Mouse (Mus musculus) cerebellum, adult 2 months (tissue): Measurements from ENCODE around the gene Rreb1. TPM values are rescaled to one million over a fixed set of nuclear protein-coding genes. Genes with fewer than 3 reads are reported as not detected.

Source experiments
- DNase-seq, 2 experiments: peaks; one replicate each; pipeline ENCODE4 v3.0.0; 2021
- H3K27ac ChIP-seq: fragments of 200-500 bp; 2 replicates; pipeline ENCODE4 v1.5.1; 2012; ENCODE audit warnings: low read length, control low read depth, inconsistent platforms; ENCODE audit not compliant: insufficient read depth
- H3K27me3 ChIP-seq: fragments of 200-500 bp; 2 replicates; pipeline ENCODE4 v1.6.1; 2012; ENCODE audit warnings: inconsistent platforms, mild to moderate bottlenecking, low read length, moderate library complexity; ENCODE audit not compliant: control insufficient read depth, insufficient read depth
- H3K4me1 ChIP-seq: fragments of 200-500 bp; 2 replicates; pipeline ENCODE4 v1.6.1; 2011; ENCODE audit warnings: low read length; ENCODE audit not compliant: control insufficient read depth, insufficient read depth
- H3K4me3 ChIP-seq: fragments of 200-500 bp; replicated peaks from 2 replicates; pipeline ENCODE3; 2011; ENCODE audit warnings: mild to moderate bottlenecking, low read depth, low read length, control low read depth; ENCODE audit not compliant: insufficient read depth
- CTCF ChIP-seq: fragments of 200-500 bp; IDR thresholded peaks from 2 replicates; pipeline ENCODE4 v1.5.1; 2011; ENCODE audit warnings: low read depth, mild to moderate bottlenecking, control low read depth, low read length, moderate library complexity, borderline replicate concordance; ENCODE audit not compliant: insufficient read depth
- POLR2A ChIP-seq: fragments of 200-500 bp; IDR thresholded peaks from 2 replicates; pipeline ENCODE4 v1.6.1; 2011; ENCODE audit warnings: low read length, control low read depth, borderline replicate concordance; ENCODE audit not compliant: insufficient read depth
- WGBS: fragments of 180-500 bp; shearing (Covaris S2); methylation state at CpG from one replicate; pipeline ENCODE4 v1.1.7; 2018; 5-methylcytosine and 5-hydroxymethylcytosine counted together
- polyA plus RNA-seq: library from polyadenylated mRNA; depleted of rRNA; stranded (reverse); fragments of >200 nt; gene quantifications from 2 replicates; pipeline ENCODE4 v1.2.3, GENCODE M21; 2012

The Rreb1 gene
- polyA plus RNA-seq, 1 experiment: 39.2 TPM

GRCm38 (mm10) chr13:37783676-37784075 is 5.5 kb downstream of the Rreb1 start:
- no peak for TF ChIP-seq CTCF
- no peak for TF ChIP-seq POLR2A
- H3K4me3 ChIP-seq: no peak overlapping the region
- WGBS: 91% methylated on average over 6 of the region's 6 CpGs

DNA sequence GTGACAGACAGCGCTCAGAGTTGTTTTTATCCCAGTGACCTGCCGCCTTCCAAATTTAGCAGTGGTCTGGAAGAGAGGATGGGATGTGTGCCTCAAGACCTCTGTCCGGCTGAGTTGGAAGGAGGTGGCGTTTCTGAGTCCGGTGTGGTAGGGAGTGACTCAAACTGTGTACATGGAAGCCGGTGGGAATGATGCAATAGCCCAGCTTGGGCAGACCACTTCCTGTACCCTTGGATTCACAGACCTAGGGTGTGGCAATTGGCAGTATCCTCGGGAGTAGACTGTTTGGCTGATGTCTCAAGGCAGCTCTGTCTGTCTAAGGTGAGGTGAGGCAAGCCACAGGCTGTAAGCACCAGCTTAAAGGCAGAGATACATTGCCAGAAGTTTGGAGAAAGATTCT is 6.0 kb downstream of the Rreb1 start:
- peaks cover under 1% of the 10 kb centered on the region; the same call in 1 of the 2 replicates for H3K4me1 ChIP-seq
- H3K27me3 ChIP-seq: no peaks in the 10 kb centered on the region
- no peak overlapping the region for H3K27ac ChIP-seq
- no peak overlapping the region for H3K4me3 ChIP-seq
- no peak for TF ChIP-seq POLR2A
- TF ChIP-seq CTCF: no peak
- no peak for DNase-seq
- WGBS: 80% methylated on average over 7 of the region's 7 CpGs

More at GRCm38 (mm10) chr13:37783676-37784075, 5.5 kb downstream of the Rreb1 start:
- Histone ChIP-seq H3K27me3 (no peaks in the 10 kb centered on the region), H3K4me1 (peaks cover 3% of the 10 kb centered on the region; the same call in 1 of the 2 replicates), H3K27ac (no peak overlapping the region)
- DNase-seq: no peak

GRCm38 (mm10) chr13:37792739-37793336 is 14.6 kb downstream of the Rreb1 start:
- Histone ChIP-seq H3K27me3 (no peaks in the 10 kb centered on the region), H3K27ac (no peak overlapping the region), H3K4me1 (no peaks in the 10 kb centered on the region), H3K4me3 (no peak overlapping the region)
- TF ChIP-seq CTCF (no peak), POLR2A (no peak)
- 94% methylated on average over 11 of the region's 11 CpGs for WGBS
- no peak for DNase-seq

GRCm38 (mm10) chr13:37798811-37799210 is 20.6 kb downstream of the Rreb1 start:
- DNase-seq: no peak
- 87% methylated on average over 8 of the region's 8 CpGs for WGBS
- Histone ChIP-seq H3K4me3 (no peak overlapping the region), H3K27ac (no peak overlapping the region), H3K4me1 (no peaks in the 10 kb centered on the region), H3K27me3 (no peaks in the 10 kb centered on the region)
- no peak for TF ChIP-seq POLR2A
- no peak for TF ChIP-seq CTCF

GRCm38 (mm10) chr13:37799413-37799812 is 21.2 kb downstream of the Rreb1 start:
- Histone ChIP-seq H3K27ac (no peak overlapping the region), H3K4me3 (no peak overlapping the region), H3K27me3 (no peaks in the 10 kb centered on the region), H3K4me1 (no peaks in the 10 kb centered on the region)
- no peak for DNase-seq
- 87% methylated on average over 9 of the region's 9 CpGs for WGBS
- TF ChIP-seq CTCF (no peak), POLR2A (no peak)

GRCm38 (mm10) chr13:37801101-37802075 is 23.2 kb downstream of the Rreb1 start:
- TF ChIP-seq CTCF: no peak
- no peak for TF ChIP-seq POLR2A

DNA sequence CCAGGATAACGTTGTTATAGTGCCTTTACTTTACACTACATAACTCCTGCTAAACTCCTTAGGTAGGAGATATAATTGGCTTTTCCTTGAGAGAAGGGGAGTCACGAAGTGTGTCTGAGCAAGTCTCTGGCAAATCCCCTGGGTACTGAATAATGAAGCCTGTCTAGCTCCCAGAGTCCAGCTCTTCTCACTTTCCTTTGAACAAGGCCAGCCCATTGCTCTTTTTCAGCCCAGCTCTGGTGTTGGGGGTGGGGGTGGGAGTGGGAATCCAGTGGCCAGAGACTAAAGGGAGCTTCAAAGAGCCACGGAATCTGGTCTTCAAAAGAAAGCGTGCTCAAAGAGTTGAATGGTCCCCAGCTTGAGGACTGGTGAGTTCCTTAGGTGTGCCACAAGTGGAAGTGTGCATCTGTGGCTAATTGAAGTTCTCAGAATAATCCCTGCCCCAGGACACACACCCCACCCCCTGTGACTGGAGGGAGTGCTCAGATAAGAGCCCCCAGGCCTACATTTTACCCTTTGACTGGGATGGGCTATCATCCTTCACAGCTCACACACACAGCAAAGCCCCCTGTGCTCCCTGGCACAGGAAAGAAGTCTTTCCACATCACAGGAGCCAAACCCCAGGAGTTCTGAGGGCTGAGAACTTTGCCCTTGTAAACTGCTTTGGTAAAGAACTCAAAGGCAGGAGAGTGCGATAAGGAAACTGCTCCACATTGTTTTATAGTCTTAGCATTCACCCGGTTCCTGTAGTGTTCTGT is 24.2 kb downstream of the Rreb1 start:
- Histone ChIP-seq H3K27me3 (no peaks in the 10 kb centered on the region), H3K4me1 (no peaks in the 10 kb centered on the region), H3K4me3 (no peak overlapping the region), H3K27ac (no peak overlapping the region)
- 34% methylated on average over 6 of the region's 6 CpGs for WGBS
- TF ChIP-seq CTCF (no peak), POLR2A (no peak)
- DNase-seq: no peak

More at GRCm38 (mm10) chr13:37801101-37802075, 23.2 kb downstream of the Rreb1 start:
- Histone ChIP-seq H3K27ac (no peak overlapping the region), H3K4me3 (no peak overlapping the region), H3K4me1 (no peaks in the 10 kb centered on the region), H3K27me3 (no peaks in the 10 kb centered on the region)
- DNase-seq: no peak
- WGBS: 66% methylated on average over 11 of the region's 11 CpGs
